Mouse (Mus musculus): Measurements from ENCODE around the gene Tnrc6b. TPM values are rescaled to one million over a fixed set of nuclear protein-coding genes. Genes with fewer than 3 reads are reported as not detected.

Tnrc6b gene
- total and polyA plus RNA-seq, 3 experiments = 19.8 to 52.0 (median 43.0) TPM

DNA sequence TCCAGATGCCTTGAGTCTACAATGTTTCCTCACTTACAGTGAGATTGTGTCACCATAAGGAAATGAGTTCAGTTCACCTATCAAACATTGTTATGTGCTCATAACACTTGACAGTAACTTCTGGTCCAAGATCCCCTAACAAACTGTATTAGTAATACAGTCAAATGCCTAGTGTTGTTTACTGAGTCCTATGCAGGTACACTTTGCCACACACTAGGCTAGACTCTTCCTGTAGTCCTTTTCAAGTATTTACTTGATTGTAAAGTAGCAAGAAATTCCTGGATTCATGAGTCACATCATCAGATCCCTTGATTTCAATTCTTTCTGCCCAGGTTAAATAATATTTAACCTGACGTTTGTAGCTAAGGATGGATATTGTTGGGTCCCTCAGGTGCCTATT, 258.3 kb downstream of the Tnrc6b start:
- DNase-seq = no peak

DNA sequence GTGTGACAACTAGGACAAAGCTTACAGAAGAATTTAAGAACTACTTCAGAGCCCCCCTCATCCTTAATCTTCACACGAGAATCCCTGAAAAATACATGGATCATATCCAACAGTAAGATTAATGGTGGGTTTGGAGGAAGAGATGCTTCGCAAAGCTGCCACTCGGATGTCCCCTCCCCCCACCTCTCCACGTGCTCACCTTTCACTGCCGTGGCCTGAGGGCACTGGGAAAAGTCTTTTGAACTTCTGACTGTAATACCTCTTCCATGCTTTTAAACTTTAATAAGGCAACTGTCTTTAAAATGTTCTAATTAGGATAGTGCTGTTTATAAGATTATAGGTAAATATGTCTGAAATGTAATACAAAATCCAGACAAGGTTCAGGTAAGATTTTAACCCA, 263.2 kb downstream of the Tnrc6b start:
- no peak for DNase-seq

GRCm38 (mm10) chr15:80975666-80976065, 264.6 kb downstream of the Tnrc6b start:
- no peak for DNase-seq

DNA sequence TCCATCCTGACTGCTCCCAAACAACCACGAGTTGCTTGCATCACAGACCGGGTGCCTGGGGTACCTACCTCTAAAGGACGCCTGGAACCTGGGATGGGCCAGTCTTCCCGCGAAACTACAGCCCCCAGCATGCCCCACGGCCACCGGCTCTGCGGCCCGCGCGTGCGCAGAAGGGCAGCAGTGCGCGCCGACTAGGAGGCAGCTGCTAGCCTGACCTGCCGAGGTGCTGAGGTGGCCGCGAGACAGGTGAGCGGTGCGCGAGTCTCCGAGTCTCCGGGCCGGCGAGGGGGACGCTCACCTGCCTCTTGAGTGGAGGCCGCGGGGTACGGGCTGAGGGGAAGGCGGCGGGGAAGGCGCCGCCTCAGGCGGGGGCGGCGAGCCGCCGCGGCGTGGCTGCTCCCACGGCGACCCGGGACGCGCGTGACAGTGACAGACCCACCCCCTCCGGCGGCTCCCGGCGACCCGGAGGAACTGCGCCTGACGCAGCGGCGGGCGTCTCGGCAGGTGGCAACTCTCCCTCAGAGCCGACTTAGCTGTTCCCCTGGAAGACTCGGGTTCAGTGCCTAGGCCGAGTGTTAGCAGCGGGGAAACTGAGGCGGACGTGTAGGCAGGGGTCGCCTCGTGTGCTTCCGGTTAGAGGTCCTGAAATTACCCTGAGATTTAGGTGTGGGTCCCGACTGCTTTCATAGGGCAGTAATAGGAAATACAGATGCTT, 266.7 kb downstream of the Tnrc6b start, which contains the start of gene Sgsm3:
Gene Sgsm3, plus strand, starts transcription at position 146 of the 715 bp plus-strand sequence.
- DNase-seq = peak; percentile 92

DNA sequence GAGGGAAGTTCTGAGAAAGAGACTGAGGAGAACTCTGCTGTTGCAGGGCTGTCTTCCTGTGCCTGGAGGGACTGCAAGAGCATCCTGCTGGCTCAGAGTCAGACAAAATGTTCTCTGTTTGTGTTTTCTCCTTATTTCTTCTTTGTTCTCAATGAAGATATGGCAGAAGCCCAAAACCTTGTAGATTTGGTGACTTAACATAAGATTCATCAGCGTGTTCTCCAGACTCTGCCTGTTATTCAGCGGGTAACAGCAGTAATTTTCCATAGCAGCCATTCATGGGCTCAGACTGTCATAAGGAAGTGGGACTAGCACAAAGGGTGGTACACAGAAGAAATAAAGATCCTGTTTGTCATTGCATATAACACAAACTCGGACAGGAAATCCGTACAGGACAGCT, 268.5 kb downstream of the Tnrc6b start:
- no peak for DNase-seq

- no peak for DNase-seq
Measured at GRCm38 (mm10) chr15:80981176-80981575, 270.1 kb downstream of the Tnrc6b start.

GRCm38 (mm10) chr15:80983264-80983663, 272.2 kb downstream of the Tnrc6b start:
- DNase-seq = no peak

DNA sequence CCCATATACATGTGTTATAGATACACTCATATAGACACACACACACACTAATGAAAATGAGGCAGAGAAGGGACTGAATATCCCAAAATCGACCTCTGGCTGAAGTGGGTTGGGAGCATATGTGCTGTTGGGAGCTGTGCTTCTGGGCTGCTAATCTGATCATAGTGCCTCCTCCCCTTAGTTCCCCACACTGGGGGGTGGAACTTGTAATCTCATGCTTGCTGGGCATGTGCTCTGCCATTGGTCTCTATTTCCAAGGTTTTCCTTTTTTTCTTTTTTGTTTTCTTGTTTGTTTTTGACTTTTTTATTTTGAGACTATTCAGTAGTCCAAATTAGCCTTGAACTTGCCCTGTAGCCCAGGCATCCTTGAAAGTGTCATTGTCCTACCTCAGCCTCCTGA, 277.2 kb downstream of the Tnrc6b start:
- DNase-seq = no peak

GRCm38 (mm10) chr15:80989712-80990111, 278.6 kb downstream of the Tnrc6b start:
- no peak for DNase-seq

Small RNAs within 50 kb of the gene (microRNA-seq; reads per million reads assigned to microRNA genes)
- gene Mir5113 = 15.7 to 23.7 reads per million in 2 experiments

Other genes starting within 250 kb of the Tnrc6b start
- gene Enthd1, start 146.2 kb upstream of the Tnrc6b start, total RNA-seq (2021) = not detected
- gene Enthd1, start 146.2 kb upstream of the Tnrc6b start, polyA plus RNA-seq (2012; rRNA removed) = not detected in 2 replicates
- 1 to 10 TPM in 1 of 2 experiments, under 1 TPM in 1; 0.37 to 1.1 TPM for gene Grap2, start 138.7 kb upstream of the Tnrc6b start, total RNA-seq (2021)
- gene Grap2, start 138.7 kb upstream of the Tnrc6b start, polyA plus RNA-seq (2012; rRNA removed) = 0.29 and 1.2 TPM in 2 replicates
- under 1 TPM; 0.12 to 0.35 TPM for gene Fam83f, start 39.5 kb upstream of the Tnrc6b start, total RNA-seq (2021)
- 0.06 and 0.08 TPM in 2 replicates for gene Fam83f, start 39.5 kb upstream of the Tnrc6b start, polyA plus RNA-seq (2012; rRNA removed)
- 10 to 100 TPM; 39.5 to 43.6 TPM for gene Adsl, start 237.2 kb downstream of the Tnrc6b start, total RNA-seq (2021)
- gene Adsl, start 237.2 kb downstream of the Tnrc6b start, polyA plus RNA-seq (2012; rRNA removed) = 36.9 and 42.0 TPM in 2 replicates